Mouse (Mus musculus): ENCODE measurements at regions not wholly inside any gene's neighbourhood (a gene's known extent, or its start where the extent isn't known, plus 50 kb on each side); places are given as distances from the start of the nearest gene placed in this dataset.
A peak's percentile ranks its signal among the peaks of the same experiment; 100 is the strongest.
"Not testable (repeated sequence)": the region's sequence is repeated elsewhere in the genome, so short reads cannot be mapped to it uniquely, and the experiment has no call there.

DNA sequence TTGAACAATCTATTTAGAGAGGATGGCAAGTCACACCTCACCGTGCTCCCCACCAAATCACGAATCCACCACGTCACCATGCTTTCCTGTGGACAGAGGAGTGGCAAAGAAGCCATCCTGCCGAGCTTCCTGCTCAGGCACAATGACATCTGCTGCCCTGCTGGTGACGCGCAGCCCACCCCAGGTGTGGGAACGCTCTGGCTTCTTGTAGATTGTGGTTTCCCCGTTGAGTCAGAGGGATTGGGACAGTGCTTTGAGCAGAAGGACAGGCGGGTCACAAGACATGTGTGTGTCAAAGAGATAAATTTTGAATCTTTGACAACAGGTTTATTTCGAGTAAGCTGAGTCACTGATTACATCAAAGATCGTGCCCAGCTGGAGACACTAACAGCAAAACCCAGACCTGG lies 169.2 kb downstream of the Bcl2l11 start:
- peaks cover 25% of the 10 kb centered on the region; the same call in 1 of the 2 replicates for H3K4me1 ChIP-seq
- DNase-seq (ENCODE audit: extremely low spot score, low spot score), result no peak
- no peaks in the 10 kb centered on the region for H3K36me3 ChIP-seq (replicated peaks)
- H3K9me3 ChIP-seq, result peaks cover 11% of the 10 kb centered on the region; the same call in 1 of the 2 replicates
- 85% methylated on average over 11 of the region's 11 CpGs for WGBS
- peaks cover 10% of the 10 kb centered on the region for H3K27me3 ChIP-seq (ENCODE audit: poor library complexity, severe bottlenecking)
- H3K27ac ChIP-seq, result no peak overlapping the region
- H3K4me3 ChIP-seq, result no peak overlapping the region

DNA sequence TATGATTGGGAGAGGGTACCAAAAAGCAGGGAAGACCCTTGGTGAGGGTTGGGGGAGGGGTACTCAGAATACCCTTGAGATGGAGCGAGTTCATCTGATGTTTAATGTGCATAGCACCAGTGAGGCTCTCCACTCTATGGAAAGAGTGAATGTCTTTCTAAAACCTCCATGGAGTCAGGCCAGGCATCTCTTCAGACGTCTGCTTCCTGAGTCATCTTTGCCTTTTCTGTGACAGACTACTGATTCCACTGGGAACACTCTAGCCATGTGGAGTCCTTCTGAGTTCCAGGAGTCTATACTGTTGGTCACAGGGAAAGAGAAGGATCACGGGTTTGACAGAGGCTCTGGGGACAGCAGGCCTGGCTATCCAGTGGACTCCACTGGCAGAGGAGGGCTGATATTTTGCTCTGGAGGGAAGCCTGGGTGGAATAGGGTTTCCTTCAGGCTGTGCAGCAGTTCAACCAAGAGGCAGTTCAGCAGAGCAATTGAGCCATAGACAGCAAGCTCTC lies 169.9 kb downstream of the Bcl2l11 start:
- Histone ChIP-seq H3K27ac (no peak overlapping the region), H3K4me3 (no peak overlapping the region), H3K4me1 (peaks cover 25% of the 10 kb centered on the region; the same call in 1 of the 2 replicates), H3K27me3 (ENCODE audit: poor library complexity, severe bottlenecking) (peaks cover 17% of the 10 kb centered on the region), H3K9me3 (peaks cover 11% of the 10 kb centered on the region; the same call in 1 of the 2 replicates), H3K36me3 (replicated peaks) (no peaks in the 10 kb centered on the region)
- DNase-seq (ENCODE audit: extremely low spot score, low spot score), result no peak
- WGBS, result 70% methylated on average over 3 of the region's 3 CpGs

DNA sequence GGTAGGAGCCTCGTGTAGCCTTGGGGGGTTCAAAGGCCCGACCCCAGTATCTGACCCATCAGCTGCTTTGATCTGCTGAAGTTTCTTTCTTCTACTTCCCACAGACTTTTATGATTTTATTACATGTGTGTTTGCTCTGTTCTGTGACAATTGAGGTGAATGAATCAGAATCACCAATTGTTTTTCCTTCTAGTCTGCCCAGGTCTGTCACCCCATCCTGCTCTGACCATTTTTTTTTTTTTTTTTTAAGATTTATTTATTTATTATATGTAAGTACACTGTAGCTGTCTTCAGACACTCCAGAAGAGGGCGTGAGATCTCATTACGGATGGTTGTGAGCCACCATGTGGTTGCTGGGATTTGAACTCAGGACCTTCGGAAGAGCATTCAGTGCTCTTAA lies 170.6 kb downstream of the Bcl2l11 start:
- Histone ChIP-seq H3K27me3 (ENCODE audit: poor library complexity, severe bottlenecking) (peaks cover 24% of the 10 kb centered on the region), H3K4me1 (peaks cover 25% of the 10 kb centered on the region; the same call in 1 of the 2 replicates)
- not testable (repeated sequence) for H3K27ac ChIP-seq; H3K9me3 ChIP-seq; H3K4me3 ChIP-seq; H3K36me3 ChIP-seq (replicated peaks); DNase-seq (ENCODE audit: extremely low spot score, low spot score)
- WGBS, result 88% methylated on average over 5 of the region's 5 CpGs

DNA sequence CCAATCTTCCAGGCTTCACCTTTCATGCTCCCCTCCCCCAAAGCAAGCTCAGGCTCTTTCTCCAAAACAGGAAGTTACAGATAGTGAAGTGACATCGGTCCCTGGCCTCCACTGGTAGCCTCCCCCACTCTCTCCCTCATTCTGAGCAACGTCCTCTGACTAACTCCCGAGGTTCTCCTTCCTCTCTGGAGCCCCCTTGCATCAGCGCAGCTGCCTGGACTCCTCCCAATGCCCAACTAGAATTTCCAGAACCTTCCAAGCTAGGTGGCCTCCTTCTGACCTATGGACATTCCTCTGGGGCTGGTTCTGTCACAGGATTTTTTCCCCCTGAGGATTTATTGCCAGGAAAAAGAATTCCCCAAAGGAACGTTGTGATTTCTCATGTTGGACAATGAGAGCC lies 171.1 kb downstream of the Bcl2l11 start:
- H3K4me3 ChIP-seq, result no peak overlapping the region
- H3K4me1 ChIP-seq, result peaks cover 25% of the 10 kb centered on the region; the same call in 1 of the 2 replicates
- H3K36me3 ChIP-seq (replicated peaks), result no peaks in the 10 kb centered on the region
- 0 out of 2 replicates have a peak overlapping the region, but pooled peaks have one; percentile 12 for H3K27ac ChIP-seq
- WGBS, result 58% methylated on average over 5 of the region's 5 CpGs
- peaks cover 3% of the 10 kb centered on the region; the same call in 1 of the 2 replicates for H3K9me3 ChIP-seq
- peaks cover 28% of the 10 kb centered on the region for H3K27me3 ChIP-seq (ENCODE audit: poor library complexity, severe bottlenecking)
- DNase-seq (ENCODE audit: extremely low spot score, low spot score), result no peak

DNA sequence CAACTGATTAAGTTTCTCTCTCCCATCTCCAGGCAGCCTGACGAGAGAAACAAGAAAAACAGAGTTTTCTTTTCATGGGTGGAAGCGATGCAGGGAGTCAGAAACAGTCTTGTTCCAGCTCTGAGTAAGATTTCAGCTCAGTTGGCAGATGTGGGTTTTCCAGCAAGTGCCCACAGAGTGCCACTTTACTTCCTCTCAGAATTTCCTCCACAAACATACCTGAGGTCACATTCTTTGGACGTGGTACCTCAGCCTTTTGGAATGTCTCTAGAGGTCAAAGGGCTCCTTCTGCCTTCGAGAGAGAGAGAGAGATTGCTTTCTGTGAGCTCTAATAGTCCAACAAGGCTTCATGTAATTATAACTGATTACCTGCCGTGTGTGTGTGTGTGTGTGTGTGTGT lies 172.0 kb downstream of the Bcl2l11 start:
- no peaks in the 10 kb centered on the region for H3K36me3 ChIP-seq (replicated peaks)
- no peak overlapping the region for H3K4me3 ChIP-seq
- 60% methylated on average over 5 of the region's 5 CpGs for WGBS
- no peak for DNase-seq (ENCODE audit: extremely low spot score, low spot score)
- peaks cover 25% of the 10 kb centered on the region; the same call in 1 of the 2 replicates for H3K4me1 ChIP-seq
- 0 out of 2 replicates have a peak overlapping the region, but pooled peaks have one; percentile 12 for H3K27ac ChIP-seq
- H3K27me3 ChIP-seq (ENCODE audit: poor library complexity, severe bottlenecking), result peaks cover 38% of the 10 kb centered on the region
- no peaks in the 10 kb centered on the region for H3K9me3 ChIP-seq

DNA sequence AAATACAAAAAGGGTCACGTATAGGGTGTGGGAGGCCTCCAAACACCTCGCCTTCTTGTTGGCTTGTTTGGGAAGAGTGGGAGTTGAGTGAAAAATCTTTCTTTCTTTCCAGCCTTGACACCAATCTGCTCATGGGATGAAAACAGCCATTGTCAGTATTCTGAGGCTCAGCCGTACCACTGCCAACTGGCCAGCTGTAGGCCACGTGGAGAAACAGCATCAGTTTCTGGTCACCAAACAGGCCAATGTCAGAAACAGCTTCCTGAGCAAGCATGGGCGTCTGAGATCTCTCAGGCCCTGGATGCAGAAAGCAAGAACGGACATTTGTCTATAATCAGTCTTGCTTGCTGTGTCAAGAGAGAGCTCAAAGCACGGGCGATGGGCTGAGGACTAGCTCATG lies 173.2 kb downstream of the Bcl2l11 start:
- Histone ChIP-seq H3K27ac (no peak overlapping the region), H3K9me3 (no peaks in the 10 kb centered on the region), H3K27me3 (ENCODE audit: poor library complexity, severe bottlenecking) (peaks cover 46% of the 10 kb centered on the region), H3K36me3 (replicated peaks) (no peaks in the 10 kb centered on the region), H3K4me1 (peaks cover 27% of the 10 kb centered on the region), H3K4me3 (no peak overlapping the region)
- 94% methylated on average over 8 of the region's 8 CpGs for WGBS
- no peak for DNase-seq (ENCODE audit: extremely low spot score, low spot score)

DNA sequence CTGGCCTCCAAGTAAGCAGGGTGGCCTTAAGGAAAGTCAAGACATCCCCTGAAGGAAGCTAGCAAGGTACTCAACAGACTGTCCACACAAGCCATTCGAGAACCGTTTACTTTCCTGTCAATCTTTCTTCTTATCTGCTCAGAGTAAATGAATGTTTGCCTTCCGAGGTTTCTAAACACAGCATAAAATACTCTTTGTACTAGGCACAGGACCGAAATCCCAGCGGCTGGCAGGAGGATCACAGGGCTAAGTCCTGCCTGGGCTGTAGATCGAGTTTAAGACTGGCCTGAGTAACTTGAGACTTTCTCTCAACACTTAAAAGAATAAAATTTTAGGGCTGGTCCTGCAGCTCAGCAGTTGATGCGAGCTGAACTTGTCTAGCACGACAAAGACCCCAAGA lies 175.9 kb downstream of the Bcl2l11 start:
- no peak overlapping the region for H3K27ac ChIP-seq
- 50% methylated on average over 8 of the region's 8 CpGs for WGBS

DNA sequence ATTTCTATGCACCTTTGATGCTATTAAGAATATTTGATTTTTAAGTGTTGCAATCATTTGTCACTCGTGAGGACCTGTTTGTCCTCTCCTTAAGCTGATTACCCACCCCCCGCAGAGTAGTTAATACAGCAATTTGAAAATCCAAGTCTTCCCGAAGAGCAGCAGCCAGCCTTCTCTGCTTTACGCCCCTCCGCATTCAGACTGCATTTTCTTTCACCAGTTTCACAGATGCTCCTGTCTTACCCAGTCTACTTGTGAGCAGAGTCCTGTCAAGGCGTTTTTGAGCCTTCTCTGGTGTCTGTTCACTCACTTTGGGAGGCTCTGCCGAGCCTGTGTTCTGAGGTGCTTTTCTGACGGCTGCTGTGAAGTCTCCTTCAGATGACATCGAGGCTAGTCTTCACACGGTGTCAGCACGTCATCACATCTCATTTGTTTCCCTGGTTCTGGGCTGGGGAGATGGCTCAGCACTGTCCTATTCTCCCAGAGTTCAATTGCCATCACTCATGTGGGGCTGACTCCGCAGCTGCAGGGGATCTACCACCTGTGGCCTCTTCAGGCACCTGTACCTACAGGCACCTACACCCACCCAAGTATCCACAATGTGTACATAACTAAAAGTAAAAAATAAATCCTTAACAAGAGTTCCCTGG lies 178.3 kb downstream of the Bcl2l11 start:
- no peak for DNase-seq (ENCODE audit: extremely low spot score, low spot score)
- Histone ChIP-seq H3K4me3 (no peak overlapping the region), H3K9me3 (no peaks in the 10 kb centered on the region), H3K36me3 (replicated peaks) (no peaks in the 10 kb centered on the region), H3K27ac (no peak overlapping the region), H3K27me3 (ENCODE audit: poor library complexity, severe bottlenecking) (peaks cover 93% of the 10 kb centered on the region), H3K4me1 (peaks cover 18% of the 10 kb centered on the region)
- WGBS, result 7% methylated on average over 12 of the region's 12 CpGs

More for the DNA sequence above, 175.9 kb downstream of the Bcl2l11 start:
- DNase-seq (ENCODE audit: extremely low spot score, low spot score), result no peak
- peaks cover 31% of the 10 kb centered on the region for H3K4me1 ChIP-seq
- peaks cover 72% of the 10 kb centered on the region for H3K27me3 ChIP-seq (ENCODE audit: poor library complexity, severe bottlenecking)
- no peaks in the 10 kb centered on the region for H3K9me3 ChIP-seq
- no peaks in the 10 kb centered on the region for H3K36me3 ChIP-seq (replicated peaks)
- no peak overlapping the region for H3K4me3 ChIP-seq

DNA sequence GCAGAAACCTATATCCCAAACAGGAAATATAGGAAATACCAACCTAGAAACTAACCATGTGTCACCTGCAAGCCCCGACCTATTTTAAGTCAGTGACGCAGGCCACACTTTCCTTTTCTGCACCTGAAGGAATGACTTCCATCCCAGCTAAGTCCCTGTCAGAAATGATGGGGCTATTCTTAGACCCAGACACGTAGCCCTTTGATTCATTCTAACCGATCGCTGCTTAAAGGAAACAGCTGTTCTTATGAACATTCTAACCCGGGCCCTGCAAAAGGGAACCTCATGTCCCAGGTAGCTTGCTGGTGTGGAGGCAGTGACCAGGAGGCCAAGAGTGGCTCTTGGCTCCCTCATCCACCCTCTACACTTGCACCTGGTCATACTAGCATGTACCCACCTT lies 180.9 kb downstream of the Bcl2l11 start:
- no peak for DNase-seq (ENCODE audit: extremely low spot score, low spot score)

DNA sequence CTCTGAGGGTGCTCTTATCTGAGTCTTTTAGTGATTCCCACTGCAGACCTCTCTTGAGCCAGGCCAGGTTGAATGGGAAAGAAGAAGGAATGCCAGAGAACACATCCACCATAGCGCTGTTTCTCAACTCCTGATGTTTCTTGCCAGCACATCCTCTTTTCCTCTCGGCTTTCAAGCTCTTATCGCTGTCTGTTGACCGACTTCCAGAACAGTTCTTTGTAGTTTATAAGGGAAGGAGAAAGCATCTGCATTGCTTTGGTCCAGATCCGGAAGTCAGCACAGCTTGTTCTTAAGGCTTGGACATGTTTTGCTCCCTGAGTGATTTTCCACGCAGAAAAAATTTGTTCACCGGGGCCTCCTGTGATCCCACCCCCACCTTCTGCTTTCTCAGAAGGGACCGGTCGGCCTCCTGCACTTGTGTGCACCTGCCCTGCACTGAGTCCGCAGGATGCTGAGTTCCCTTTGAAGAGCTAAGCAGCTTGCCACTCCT lies 183.7 kb downstream of the Bcl2l11 start:
- 30% methylated on average over 10 of the region's 10 CpGs for WGBS
- DNase-seq (ENCODE audit: extremely low spot score, low spot score), result no peak
- H3K36me3 ChIP-seq (replicated peaks), result no peaks in the 10 kb centered on the region
- no peak overlapping the region for H3K4me3 ChIP-seq
- H3K4me1 ChIP-seq, result peaks cover 43% of the 10 kb centered on the region
- H3K27me3 ChIP-seq (ENCODE audit: poor library complexity, severe bottlenecking), result peaks cover 79% of the 10 kb centered on the region
- H3K27ac ChIP-seq, result no peak overlapping the region
- H3K9me3 ChIP-seq, result no peaks in the 10 kb centered on the region

More for the DNA sequence above, 180.9 kb downstream of the Bcl2l11 start:
- H3K27ac ChIP-seq, result no peak overlapping the region
- H3K4me1 ChIP-seq, result peaks cover 28% of the 10 kb centered on the region
- WGBS, result 83% methylated on average over 6 of the region's 6 CpGs
- peaks cover 87% of the 10 kb centered on the region for H3K27me3 ChIP-seq (ENCODE audit: poor library complexity, severe bottlenecking)
- no peaks in the 10 kb centered on the region for H3K36me3 ChIP-seq (replicated peaks)
- no peak overlapping the region for H3K4me3 ChIP-seq
- H3K9me3 ChIP-seq, result no peaks in the 10 kb centered on the region

DNA sequence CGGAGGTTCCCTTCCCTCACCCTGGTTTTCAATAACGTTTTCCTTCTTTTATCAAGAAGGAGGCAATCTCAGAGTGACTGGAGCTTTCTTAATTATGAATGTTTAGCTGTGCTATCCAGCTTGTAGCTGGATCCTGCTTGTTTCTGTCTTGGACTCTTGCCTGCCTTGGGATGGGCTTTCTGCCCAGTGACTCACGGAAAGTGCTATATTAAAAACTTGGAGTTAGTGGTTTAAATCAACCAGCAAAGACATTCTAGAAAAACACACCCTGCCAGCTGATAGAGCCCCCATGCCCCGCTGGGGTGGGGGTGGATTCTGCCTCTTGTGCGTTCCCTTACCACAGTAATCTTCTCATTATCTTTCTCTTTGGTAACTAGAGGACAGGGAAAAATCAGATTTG lies 184.2 kb downstream of the Bcl2l11 start:
- H3K27me3 ChIP-seq (ENCODE audit: poor library complexity, severe bottlenecking), result peaks cover 74% of the 10 kb centered on the region

DNA sequence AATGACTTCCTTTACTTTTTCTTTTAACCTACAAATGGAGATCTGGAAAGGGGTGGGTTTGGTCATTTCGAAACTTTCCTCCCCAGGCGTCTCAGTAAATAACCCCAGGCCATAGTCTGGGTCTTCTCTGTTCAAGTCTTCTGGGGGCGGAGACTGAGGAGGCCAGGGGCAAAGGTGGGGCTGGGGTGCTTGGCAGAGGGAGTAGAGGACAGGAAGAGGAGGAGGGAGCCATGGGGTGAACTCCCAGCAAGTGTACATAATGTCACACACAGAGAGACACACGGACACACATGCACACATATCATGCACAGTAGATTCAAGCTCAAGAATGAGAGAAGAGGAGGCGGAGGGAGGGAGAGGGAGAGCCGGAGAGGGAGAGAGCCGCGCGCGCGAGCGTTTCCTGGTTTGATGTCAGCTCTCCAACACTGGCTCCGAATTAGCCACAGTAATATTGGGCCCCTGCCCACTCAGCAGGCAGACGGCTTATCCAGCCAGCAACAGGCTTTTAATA lies 186.3 kb downstream of the Bcl2l11 start:
- WGBS, result 5% methylated on average over 14 of the region's 14 CpGs
- peak; percentile 48 for DNase-seq (ENCODE audit: extremely low spot score, low spot score)
- Histone ChIP-seq H3K4me1 (peaks cover 35% of the 10 kb centered on the region), H3K27ac (peak overlapping the region; percentile 68), H3K9me3 (no peaks in the 10 kb centered on the region), H3K4me3 (peak overlapping the region; percentile 38), H3K27me3 (ENCODE audit: poor library complexity, severe bottlenecking) (peaks cover 55% of the 10 kb centered on the region), H3K36me3 (replicated peaks) (no peaks in the 10 kb centered on the region)

More for the DNA sequence above, 184.2 kb downstream of the Bcl2l11 start:
- Histone ChIP-seq H3K4me1 (peaks cover 39% of the 10 kb centered on the region), H3K36me3 (replicated peaks) (no peaks in the 10 kb centered on the region), H3K4me3 (no peak overlapping the region), H3K9me3 (no peaks in the 10 kb centered on the region), H3K27ac (no peak overlapping the region)
- 30% methylated on average over 5 of the region's 5 CpGs for WGBS
- DNase-seq (ENCODE audit: extremely low spot score, low spot score), result no peak
